Mouse (Mus musculus) right cerebral cortex, postnatal 36 days (tissue): ENCODE data around the gene Spty2d1.
A peak's percentile ranks its signal among the peaks of the same experiment; 100 is the strongest.
"Not testable (repeated sequence)": the region's sequence is repeated elsewhere in the genome, so short reads cannot be mapped to it uniquely, and the experiment has no call there.

ENCODE experiments used
- DNase-seq, 2 experiments: peaks; one replicate each; pipeline ENCODE4 v3.0.0; 2022; ENCODE audit warnings: low spot score in 2 of 2, mixed read lengths in 1 of 2

Spty2d1 gene

GRCm38 (mm10) chr7:47020956-47021355 lies 12.7 kb upstream of the Spty2d1 start:
- DNase-seq: no peak

GRCm38 (mm10) chr7:47019641-47020040 lies 11.4 kb upstream of the Spty2d1 start:
- DNase-seq: peak; percentile 46 to 68

- DNase-seq: no peak
Observed at GRCm38 (mm10) chr7:47017146-47017545, 8.9 kb upstream of the Spty2d1 start.

GRCm38 (mm10) chr7:47016602-47017001 lies 8.4 kb upstream of the Spty2d1 start:
- no peak for DNase-seq

GRCm38 (mm10) chr7:47015390-47016065 lies 7.3 kb upstream of the Spty2d1 start:
- peak; percentile 62 to 71 for DNase-seq

GRCm38 (mm10) chr7:47014564-47015389 lies 6.6 kb upstream of the Spty2d1 start:
- DNase-seq: no peak

GRCm38 (mm10) chr7:47013131-47013767 lies 5.0 kb upstream of the Spty2d1 start:
- no peak for DNase-seq

- no peak for DNase-seq
Observed at GRCm38 (mm10) chr7:47007818-47008167, 418 bp downstream of the Spty2d1 start.

GRCm38 (mm10) chr7:47007109-47007780 lies 966 bp downstream of the Spty2d1 start:
- no peak for DNase-seq

- DNase-seq: no peak
Observed at GRCm38 (mm10) chr7:47003411-47004115, 4.6 kb downstream of the Spty2d1 start.

- DNase-seq: no peak
Observed at GRCm38 (mm10) chr7:47001900-47002275, 6.3 kb downstream of the Spty2d1 start.

- no peak for DNase-seq
Observed at GRCm38 (mm10) chr7:47001125-47001899, 6.9 kb downstream of the Spty2d1 start.

- no peak for DNase-seq
Observed at GRCm38 (mm10) chr7:47000644-47000983, 7.6 kb downstream of the Spty2d1 start.

GRCm38 (mm10) chr7:46999983-47000643 lies 8.1 kb downstream of the Spty2d1 start:
- DNase-seq: no peak

- no peak for DNase-seq
Observed at GRCm38 (mm10) chr7:46998942-46999341, 9.3 kb downstream of the Spty2d1 start.

- DNase-seq: no peak
Observed at GRCm38 (mm10) chr7:46997644-46998395, 10.4 kb downstream of the Spty2d1 start.

GRCm38 (mm10) chr7:46997008-46997407 lies 11.2 kb downstream of the Spty2d1 start:
- DNase-seq: no peak

- DNase-seq: no peak
Observed at GRCm38 (mm10) chr7:46995558-46995957, 12.7 kb downstream of the Spty2d1 start.

- no peak for DNase-seq
Observed at GRCm38 (mm10) chr7:46993079-46993478, 15.1 kb downstream of the Spty2d1 start.

- not testable (repeated sequence) for DNase-seq
Observed at GRCm38 (mm10) chr7:46989387-46989786, 18.8 kb downstream of the Spty2d1 start.
